Mouse (Mus musculus): Measurements from ENCODE around the gene Gm9887.

GRCm38 (mm10) chr12:69400367-69400766 lies 28.1 kb upstream of the Gm9887 start:
- TF ChIP-seq CTCF (IDR thresholded peaks at IDR 0.05; ENCODE audit: low read depth, low read length) (no peak), POLR2A (IDR thresholded peaks at IDR 0.05; ENCODE audit: extremely low read depth, insufficient read depth, low read length) (no peak)

Measured in liver, adult 2 months (tissue).